Mouse (Mus musculus) hindbrain, embryonic 11.5 days (tissue): ENCODE results near the gene Ift122. TPM values are rescaled to one million over a fixed set of nuclear protein-coding genes. Genes with fewer than 3 reads are reported as not detected.
A peak's percentile ranks its signal among the peaks of the same experiment; 100 is the strongest.

Experiments
- ATAC-seq: fragments of 200-750 bp; cut with Nextera tagmentation; 2 replicates; pipeline ENCODE4 v1.8.0; 2017; ENCODE audit warnings: mild to moderate bottlenecking, moderate TSS enrichment, moderate library complexity; ENCODE audit not compliant: low FRiP score
- DNase-seq: peaks from one replicate; pipeline ENCODE4 v3.0.0-alpha.2; 2015; ENCODE audit warnings: low spot score
- H3K27ac ChIP-seq: fragments of 300-500 bp; sonication (generic); 2 replicates; pipeline ENCODE4 v1.5.1; 2014; ENCODE audit warnings: mild to moderate bottlenecking, low read depth, low read length
- H3K27me3 ChIP-seq: fragments of 300-500 bp; sonication (generic); 2 replicates; pipeline ENCODE4 v1.6.1; 2014; ENCODE audit warnings: mild to moderate bottlenecking, low read length, moderate library complexity, mixed read lengths; ENCODE audit not compliant: control insufficient read depth, insufficient read depth
- H3K36me3 ChIP-seq: fragments of 300-500 bp; sonication (generic); 2 replicates; pipeline ENCODE4 v1.6.1; 2014; ENCODE audit warnings: mild to moderate bottlenecking, low read length, moderate library complexity, mixed read lengths; ENCODE audit not compliant: control insufficient read depth, insufficient read depth
- H3K4me1 ChIP-seq: fragments of 300-500 bp; sonication (generic); replicated peaks from 2 replicates; pipeline ENCODE4 v1.6.1; 2014; ENCODE audit warnings: low read length, mixed read lengths; ENCODE audit not compliant: control insufficient read depth, insufficient read depth
- H3K4me2 ChIP-seq: fragments of 300-500 bp; sonication (generic); replicated peaks from 2 replicates; pipeline ENCODE4 v1.6.1; 2014; ENCODE audit warnings: mild to moderate bottlenecking, low read depth, low read length
- H3K4me3 ChIP-seq: fragments of 300-500 bp; sonication (generic); 2 replicates; pipeline ENCODE4 v1.5.1; 2014; ENCODE audit warnings: low read depth, low read length
- H3K9ac ChIP-seq: fragments of 300-500 bp; sonication (generic); 2 replicates; pipeline ENCODE4 v1.6.1; 2014; ENCODE audit warnings: low read depth, low read length
- H3K9me3 ChIP-seq: fragments of 300-500 bp; sonication (generic); 2 replicates; pipeline ENCODE4 v1.6.1; 2016; ENCODE audit warnings: low read length; ENCODE audit not compliant: control insufficient read depth
- WGBS: fragments of 180-500 bp; shearing (Covaris S2); extraction: QIAGEN DNeasy Blood & Tissue Kit; methylation state at CpG from one replicate; pipeline ENCODE4 v1.1.7; 2014; 5-methylcytosine and 5-hydroxymethylcytosine counted together
- polyA plus RNA-seq: library from polyadenylated mRNA; unstranded; fragments of >200 nt; fragmentation: Nextera tagmentation; extraction: Ambion mirVana; gene quantifications from 2 replicates; pipeline ENCODE4 v1.2.1, GENCODE M21; 2014

The Ift122 gene
- polyA plus RNA-seq, 1 experiment from 2014 or later, result 22.5 TPM

- ATAC-seq (no peak), DNase-seq (no peak)
- Histone ChIP-seq H3K27ac (no peak overlapping the region), H3K36me3 (no peaks in the 10 kb centered on the region), H3K4me2 (no peak overlapping the region), H3K9me3 (no peaks in the 10 kb centered on the region), H3K4me3 (no peak overlapping the region), H3K27me3 (no peaks in the 10 kb centered on the region), H3K9ac (no peak overlapping the region), H3K4me1 (no peaks in the 10 kb centered on the region)
- 85% methylated on average over 8 of the region's 8 CpGs for WGBS
Measured at GRCm38 (mm10) chr6:115935544-115935943, 82.3 kb downstream of the Ift122 start.

- no peak for DNase-seq
- Histone ChIP-seq H3K36me3 (no peaks in the 10 kb centered on the region), H3K4me2 (no peak overlapping the region), H3K27me3 (no peaks in the 10 kb centered on the region), H3K9ac (no peak overlapping the region), H3K9me3 (no peaks in the 10 kb centered on the region), H3K27ac (no peak overlapping the region), H3K4me1 (no peaks in the 10 kb centered on the region), H3K4me3 (no peak overlapping the region)
- 96% methylated on average over 2 of the region's 2 CpGs for WGBS
- ATAC-seq, result no peak
Measured at GRCm38 (mm10) chr6:115938011-115938410, 84.7 kb downstream of the Ift122 start.

DNA sequence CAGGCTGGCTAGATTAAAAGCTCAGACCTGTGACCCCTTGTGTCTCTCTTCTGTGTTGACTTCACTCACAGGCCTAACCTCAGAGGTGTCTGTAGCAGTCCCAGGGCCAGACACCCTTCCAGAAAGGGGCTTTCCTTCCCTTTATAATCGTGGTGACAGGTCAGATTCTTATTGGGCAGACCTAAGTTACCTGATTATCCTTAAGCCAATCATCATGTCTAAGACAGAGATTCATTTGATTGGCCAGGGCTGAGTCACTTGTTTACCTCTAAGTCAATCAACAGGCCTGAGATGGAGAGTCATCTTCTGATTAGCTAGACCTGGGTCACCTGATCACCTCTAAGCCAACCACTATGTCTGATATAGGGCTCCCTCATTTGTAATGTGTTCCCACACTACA lies 85.5 kb downstream of the Ift122 start:
- WGBS, result 63% methylated on average over 1 of the region's 1 CpGs
- Histone ChIP-seq H3K27me3 (no peaks in the 10 kb centered on the region), H3K4me3 (no peak overlapping the region), H3K4me2 (no peak overlapping the region), H3K9me3 (no peaks in the 10 kb centered on the region), H3K27ac (no peak overlapping the region), H3K4me1 (no peaks in the 10 kb centered on the region), H3K9ac (no peak overlapping the region), H3K36me3 (no peaks in the 10 kb centered on the region)
- ATAC-seq, result no peak
- DNase-seq, result no peak

GRCm38 (mm10) chr6:115940603-115941002 lies 87.3 kb downstream of the Ift122 start:
- H3K9me3 ChIP-seq, result no peaks in the 10 kb centered on the region
- H3K4me2 ChIP-seq, result no peak overlapping the region
- no peaks in the 10 kb centered on the region for H3K4me1 ChIP-seq
- H3K36me3 ChIP-seq, result no peaks in the 10 kb centered on the region
- H3K27me3 ChIP-seq, result no peaks in the 10 kb centered on the region
- 87% methylated on average over 1 of the region's 1 CpGs for WGBS
- H3K9ac ChIP-seq, result no peak overlapping the region
- ATAC-seq, result no peak
- no peak for DNase-seq
- H3K27ac ChIP-seq, result no peak overlapping the region
- H3K4me3 ChIP-seq, result no peak overlapping the region

- no peak for ATAC-seq
- Histone ChIP-seq H3K36me3 (no peaks in the 10 kb centered on the region), H3K4me1 (no peaks in the 10 kb centered on the region), H3K4me2 (no peak overlapping the region), H3K9ac (no peak overlapping the region), H3K27me3 (no peaks in the 10 kb centered on the region), H3K9me3 (no peaks in the 10 kb centered on the region), H3K4me3 (no peak overlapping the region), H3K27ac (no peak overlapping the region)
- 13% methylated on average over 5 of the region's 12 CpGs for WGBS
- DNase-seq, result peak; percentile 46
Measured at GRCm38 (mm10) chr6:115941128-115941527, 87.9 kb downstream of the Ift122 start.

GRCm38 (mm10) chr6:115943498-115944427 lies 90.5 kb downstream of the Ift122 start:
- Histone ChIP-seq H3K9ac (no peak overlapping the region), H3K4me1 (no peaks in the 10 kb centered on the region), H3K4me3 (no peak overlapping the region), H3K27me3 (no peaks in the 10 kb centered on the region), H3K9me3 (no peaks in the 10 kb centered on the region), H3K27ac (no peak overlapping the region), H3K4me2 (no peak overlapping the region), H3K36me3 (no peaks in the 10 kb centered on the region)
- ATAC-seq (no peak), DNase-seq (no peak)
- WGBS, result 82% methylated on average over 9 of the region's 9 CpGs

- WGBS, result 87% methylated on average over 5 of the region's 5 CpGs
Measured at GRCm38 (mm10) chr6:115944638-115945037, 91.4 kb downstream of the Ift122 start, which contains the start of gene H1foo. TSS of gene H1foo (plus strand) at chr6:115944938.

DNA sequence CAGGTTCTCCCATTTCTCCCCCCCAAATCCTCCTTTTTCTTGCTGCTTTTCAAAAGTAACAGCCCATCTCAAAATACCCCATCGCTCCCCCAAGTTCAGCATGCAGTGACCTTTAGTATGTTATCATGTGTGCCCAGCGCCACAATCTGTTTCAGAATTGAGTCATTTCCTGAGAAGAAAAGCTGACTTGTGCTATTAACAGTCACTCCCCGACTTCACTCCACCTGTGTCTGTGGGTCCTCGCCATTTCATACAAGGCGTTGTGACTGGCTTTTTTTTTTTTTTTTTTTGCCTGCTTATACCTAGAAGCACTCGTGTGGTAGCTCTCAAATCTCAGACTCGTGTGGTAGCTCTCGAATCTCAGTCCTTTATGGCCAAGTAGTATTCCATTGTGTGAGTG lies 92.4 kb downstream of the Ift122 start:
- no peak overlapping the region for H3K27ac ChIP-seq
- WGBS, result 86% methylated on average over 8 of the region's 8 CpGs
- DNase-seq (no peak), ATAC-seq (no peak)
- no peaks in the 10 kb centered on the region for H3K9me3 ChIP-seq
- H3K27me3 ChIP-seq, result no peaks in the 10 kb centered on the region
- H3K9ac ChIP-seq, result no peak overlapping the region
- no peaks in the 10 kb centered on the region for H3K4me1 ChIP-seq
- H3K4me2 ChIP-seq, result no peak overlapping the region
- no peak overlapping the region for H3K4me3 ChIP-seq
- no peaks in the 10 kb centered on the region for H3K36me3 ChIP-seq

More at GRCm38 (mm10) chr6:115944638-115945037, 91.4 kb downstream of the Ift122 start, which contains the start of gene H1foo:
- Histone ChIP-seq H3K4me3 (no peak within 1 kb of the TSS), H3K9ac (no peak within 1 kb of the TSS), H3K27ac (no peak within 1 kb of the TSS), H3K9me3 (no peaks in the 10 kb centered on the region), H3K4me2 (no peak within 1 kb of the TSS), H3K36me3 (no peaks in the 10 kb centered on the region), H3K4me1 (no peaks in the 10 kb centered on the region), H3K27me3 (no peaks in the 10 kb centered on the region)
- no peak for ATAC-seq
- DNase-seq, result no peak

DNA sequence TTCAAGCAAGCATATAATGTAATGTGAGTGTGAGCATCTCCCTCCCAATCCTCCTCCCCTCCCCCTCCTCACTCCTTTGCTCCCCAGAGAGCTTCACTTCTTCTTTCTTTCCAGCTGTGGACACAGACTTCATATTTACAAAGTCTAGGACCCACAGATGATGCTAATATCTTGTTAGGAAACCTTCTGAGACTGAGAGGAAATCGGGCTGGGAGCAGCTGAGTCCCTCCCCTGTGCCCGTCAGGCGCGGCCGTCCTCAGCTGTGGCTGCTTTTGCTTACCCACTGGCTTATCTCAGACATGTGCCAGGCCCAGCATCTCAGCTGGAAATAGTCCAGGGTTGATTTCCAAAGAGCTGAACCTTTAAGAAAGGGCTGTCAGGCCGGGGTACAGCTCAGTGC lies 93.1 kb downstream of the Ift122 start:
- no peak for DNase-seq
- H3K4me2 ChIP-seq, result no peak overlapping the region
- no peaks in the 10 kb centered on the region for H3K4me1 ChIP-seq
- H3K4me3 ChIP-seq, result no peak overlapping the region
- no peaks in the 10 kb centered on the region for H3K9me3 ChIP-seq
- no peak overlapping the region for H3K27ac ChIP-seq
- H3K36me3 ChIP-seq, result no peaks in the 10 kb centered on the region
- no peak overlapping the region for H3K9ac ChIP-seq
- H3K27me3 ChIP-seq, result no peaks in the 10 kb centered on the region
- no peak for ATAC-seq
- WGBS, result 69% methylated on average over 6 of the region's 6 CpGs
